Mouse (Mus musculus) v-Abl transformed pro-B cells (cell line): ENCODE measurements around the gene Prlr.

Experiments used
- in situ Hi-C, 2 experiments: fragments of 400-800 bp; cut with MboI; formaldehyde crosslinking; loops; one replicate each; pipeline ENCODE4 v1.15.1; 2025; ENCODE audit not compliant: unreplicated experiment in 2 of 2

Prlr gene

GRCm38 (mm10) chr15:10313522-10314455 lies 136.8 kb downstream of the Prlr start:
- in situ Hi-C loops = loop anchor here (5.0 to 10.0 kb wide), 7 partner anchors 239 to 1189 kb away; partner anchors contain the start of gene Spef2 (in 2 of the 2)

DNA sequence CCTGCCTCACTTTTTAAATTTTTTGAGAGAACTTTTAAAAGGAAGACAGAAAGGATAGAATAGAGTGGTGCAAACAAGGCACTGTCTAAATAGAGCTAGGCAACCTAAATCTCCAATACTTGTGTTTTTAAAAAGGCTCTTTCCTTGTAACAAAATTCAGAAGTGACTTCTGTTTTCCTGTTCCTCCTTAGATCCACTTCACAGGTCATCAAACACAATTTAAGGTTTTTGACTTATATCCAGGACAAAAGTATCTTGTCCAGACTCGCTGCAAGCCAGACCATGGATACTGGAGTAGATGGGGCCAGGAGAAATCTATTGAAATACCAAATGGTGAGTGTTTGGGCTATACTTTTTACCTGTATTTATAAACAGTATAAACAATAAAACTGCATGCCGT lies 148.0 kb downstream of the Prlr start, which contains the start of gene Gm21973:
TSS of gene Gm21973 (plus strand) at position 301 of the 400 bp plus-strand sequence.
- in situ Hi-C loops = no loop called here

DNA sequence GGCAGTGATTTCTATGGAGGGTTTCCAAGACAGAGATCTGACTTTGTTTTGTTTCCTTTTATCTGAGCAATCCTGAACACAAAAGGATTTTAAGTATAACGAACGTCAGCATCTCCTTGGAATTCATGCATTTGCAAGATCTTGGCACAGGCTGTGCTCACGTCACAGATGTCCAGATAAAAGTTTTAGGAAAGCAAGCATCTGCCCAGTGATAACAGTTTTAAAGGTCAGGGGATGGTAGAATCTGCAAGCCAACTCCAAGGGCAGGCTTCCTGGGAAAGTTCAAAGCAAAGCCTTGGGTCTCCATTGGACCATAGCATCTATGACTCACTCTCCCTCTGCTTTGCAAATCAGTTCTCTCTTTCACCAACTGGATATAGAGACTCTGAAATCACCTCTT lies 153.6 kb downstream of the Prlr start:
- in situ Hi-C loops = no loop called here

GRCm38 (mm10) chr15:10332566-10332965 lies 155.5 kb downstream of the Prlr start:
- in situ Hi-C loops = no loop called here

GRCm38 (mm10) chr15:10338606-10339005 lies 161.6 kb downstream of the Prlr start:
- in situ Hi-C loops = no loop called here

DNA sequence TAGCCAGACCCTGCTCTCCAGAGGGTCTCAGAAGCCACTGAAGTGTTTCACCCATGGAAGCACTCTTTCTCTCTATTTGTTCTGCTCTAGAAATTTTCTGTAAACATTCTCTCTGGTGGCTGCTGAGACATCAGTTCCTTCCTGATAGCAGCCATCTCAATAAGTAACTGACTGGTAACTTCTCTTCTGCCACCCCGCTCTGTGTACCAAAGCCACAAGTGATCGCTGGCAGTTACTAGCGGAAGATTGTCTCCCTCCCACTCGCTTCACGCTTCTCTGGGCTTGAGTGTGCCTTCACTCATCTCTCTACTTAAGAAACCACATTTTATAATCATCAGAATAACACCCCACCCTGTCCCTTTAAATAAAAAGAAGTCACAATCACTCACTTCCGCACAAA lies 170.0 kb downstream of the Prlr start:
- in situ Hi-C loops = no loop called here

GRCm38 (mm10) chr15:10358039-10358948 lies 181.3 kb downstream of the Prlr start, which contains the start of gene Agxt2:
Agxt2 (plus strand) TSS chr15:10358532.
- in situ Hi-C loops = no loop called here

GRCm38 (mm10) chr15:10366331-10366730 lies 189.3 kb downstream of the Prlr start:
- in situ Hi-C loops = no loop called here

DNA sequence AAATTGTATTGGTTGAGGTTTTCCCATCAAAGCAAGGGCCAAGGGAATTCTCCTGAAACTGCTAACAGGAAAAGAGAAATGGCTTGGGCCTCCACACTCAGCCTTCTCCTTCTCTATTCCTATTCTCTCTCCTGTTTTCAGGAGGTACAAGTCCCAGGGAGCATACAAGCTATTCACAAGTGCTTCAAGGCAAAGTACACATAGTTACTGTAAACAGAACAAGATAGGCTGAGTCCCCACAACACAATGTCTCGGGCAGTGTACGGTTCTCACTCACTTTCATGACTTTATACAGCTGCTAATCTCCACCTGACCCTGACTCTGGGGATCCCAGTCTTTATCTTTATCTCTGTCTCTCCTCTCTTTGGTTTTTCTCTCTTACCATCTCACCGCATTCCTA lies 198.4 kb downstream of the Prlr start:
- in situ Hi-C loops = no loop called here

GRCm38 (mm10) chr15:10378338-10378959 lies 201.4 kb downstream of the Prlr start:
- in situ Hi-C loops = no loop called here

DNA sequence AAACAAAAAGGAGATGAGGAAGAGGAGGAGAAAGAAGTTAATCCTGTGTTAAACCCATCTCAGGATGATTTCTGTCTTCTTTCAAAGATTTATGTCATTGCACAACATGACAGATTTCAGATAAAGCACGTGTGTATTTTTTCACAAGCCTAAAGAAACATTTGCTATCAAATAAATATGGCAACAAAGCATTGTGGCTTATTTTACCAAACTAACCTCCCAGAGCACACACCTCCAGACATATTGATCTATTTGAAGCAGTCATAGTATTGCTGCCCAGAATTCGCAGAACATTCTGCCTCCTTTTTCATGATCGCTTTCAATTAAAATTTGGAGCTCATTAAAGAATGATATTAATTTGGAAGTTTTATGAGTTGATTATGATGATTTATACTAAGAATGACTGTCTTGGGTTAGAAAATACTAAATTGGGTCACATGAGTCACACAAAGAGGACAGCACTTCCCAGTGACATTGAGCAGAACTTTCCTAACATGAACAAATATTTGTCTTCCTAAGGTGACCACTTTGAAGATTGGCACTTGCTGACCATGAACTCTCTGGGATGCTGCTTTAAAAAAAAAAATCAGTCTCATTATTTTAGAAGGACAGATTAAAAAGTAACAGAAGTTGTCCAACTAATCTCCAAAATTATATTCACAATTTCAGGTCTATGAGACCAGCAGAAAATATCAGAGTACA lies 202.9 kb downstream of the Prlr start:
- in situ Hi-C loops = no loop called here

DNA sequence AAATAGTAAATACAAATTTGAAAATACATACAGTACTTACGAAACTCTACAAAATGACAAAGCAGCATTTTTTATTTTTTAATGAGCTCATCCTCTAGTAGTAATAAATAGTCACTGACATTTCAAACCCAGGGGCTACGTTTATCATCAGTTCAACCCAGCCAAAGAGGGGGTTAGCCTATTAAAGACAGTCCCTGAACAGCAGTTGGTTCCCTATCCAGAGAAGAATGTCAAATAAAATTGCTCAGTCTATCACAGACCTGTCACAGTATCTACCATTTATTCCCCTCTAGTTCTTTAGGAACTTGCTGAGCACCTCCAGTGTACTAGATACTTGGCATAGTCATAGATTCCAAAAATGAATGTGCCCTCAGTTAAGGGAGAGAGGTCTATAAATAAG lies 210.2 kb downstream of the Prlr start:
- in situ Hi-C loops = no loop called here
